Mouse (Mus musculus) megakaryocyte, adult 5-6 weeks (primary cell): ENCODE results near the gene Gm42517. TPM values are rescaled to one million over a fixed set of nuclear protein-coding genes. Genes with fewer than 3 reads are reported as not detected.

Experiments
- ATAC-seq: 2 replicates; pipeline ENCODE4 v1.8.0; 2016; ENCODE audit warnings: mild to moderate bottlenecking, inconsistent platforms; ENCODE audit not compliant: poor library complexity, severe bottlenecking
- total RNA-seq, 2 experiments: library from RNA; stranded (forward) in 1 of 2; stranded (reverse) in 1 of 2; fragments of 153-499, 151-499 nt in 1 of 2; fragments of 221-1000, 200-1000 nt in 1 of 2; gene quantifications; 2 replicates each; pipeline versions ENCODE4 v1.2.3 to v1.2.4; 2015 to 2017

Gene Gm42517
- total RNA-seq (2015) (not detected in 2 replicates), total RNA-seq (2017) (not detected in 2 replicates)

DNA sequence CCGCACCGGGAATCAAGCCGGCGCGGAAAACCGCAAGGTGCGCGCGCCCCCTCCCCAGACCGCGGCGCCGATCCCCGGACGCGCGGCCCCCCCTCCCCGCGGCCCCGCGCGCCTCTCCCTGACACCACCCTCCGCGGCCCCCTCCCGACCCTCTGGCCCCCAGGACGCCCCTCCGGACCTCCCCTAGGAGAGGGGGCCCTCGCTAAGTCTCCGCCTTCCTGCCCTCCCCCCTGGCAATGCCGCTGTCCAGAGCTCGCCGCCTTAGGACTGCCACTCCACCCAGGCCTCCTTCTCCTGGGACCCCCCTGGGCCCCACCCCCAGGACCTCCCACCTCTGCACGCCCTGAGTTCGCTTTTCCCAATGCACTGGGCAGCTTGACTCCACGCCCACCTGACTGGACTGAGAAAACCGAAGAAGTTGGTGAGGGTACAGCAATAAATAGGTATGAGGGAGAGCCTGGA is at the start of gene Gm42517:
Gene Gm42517 (minus strand): TSS at position 52 of the 462 bp plus-strand sequence.
- no peak for ATAC-seq

DNA sequence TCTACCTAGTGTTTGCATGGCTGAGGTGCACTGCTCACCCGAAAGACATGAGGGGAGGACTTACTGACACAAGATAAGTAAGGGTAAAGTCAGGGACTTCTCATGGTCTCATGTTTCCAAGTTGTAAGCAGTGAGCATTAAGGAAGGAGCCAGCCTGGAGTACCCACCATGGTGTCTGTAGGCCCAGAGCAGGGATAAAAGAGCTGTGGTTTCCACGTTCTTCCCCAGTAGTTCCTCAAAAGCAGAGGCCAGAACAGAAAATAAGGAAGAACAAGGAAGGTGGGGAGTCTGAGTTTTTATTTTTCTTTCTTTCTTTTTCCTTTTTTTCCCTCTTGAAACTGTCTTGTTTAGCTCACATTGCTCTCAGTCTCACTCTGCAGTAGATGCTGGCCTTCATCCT is 47.0 kb upstream of the Gm42517 start:
- peak; percentile 33; the same call in 1 of the 2 replicates for ATAC-seq

DNA sequence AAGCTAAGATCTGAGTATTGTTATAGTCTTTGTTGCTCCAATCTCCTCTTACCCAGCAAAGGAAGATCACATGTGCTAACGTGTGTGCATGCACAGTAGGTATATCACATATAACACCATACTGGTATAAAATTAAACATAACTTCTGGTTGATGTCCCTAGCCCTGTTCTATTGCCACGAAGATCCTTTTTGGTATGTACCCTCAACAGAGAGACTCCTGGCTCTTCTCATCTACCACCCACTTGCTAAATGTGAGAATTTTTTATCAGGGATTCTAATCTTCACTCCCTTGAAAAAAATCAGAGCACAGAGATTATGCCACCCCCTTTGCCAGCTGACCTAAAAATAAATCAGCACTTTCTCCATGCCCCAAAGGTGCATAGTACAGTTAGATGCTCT is 39.3 kb upstream of the Gm42517 start:
- ATAC-seq, result no peak

DNA sequence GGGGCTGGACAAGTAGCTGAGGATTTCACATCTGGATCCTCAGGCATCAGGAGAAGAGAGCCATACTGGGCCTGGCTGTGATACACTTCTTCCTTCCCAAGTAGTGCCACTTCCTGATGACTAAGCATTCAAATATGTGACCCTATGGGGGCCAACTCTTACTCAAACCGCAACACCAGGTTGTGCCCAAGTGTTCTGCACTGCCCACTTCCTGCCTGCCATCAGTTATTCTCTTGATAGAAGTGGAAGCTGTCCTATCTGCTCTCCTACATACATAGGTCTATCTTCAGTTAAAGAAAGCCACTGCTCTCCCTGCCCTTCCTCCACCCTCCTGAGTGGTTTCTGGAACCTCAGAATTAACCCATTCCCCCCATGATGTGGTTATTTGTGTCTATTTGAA is 37.7 kb upstream of the Gm42517 start:
- ATAC-seq, result peak; percentile 57

DNA sequence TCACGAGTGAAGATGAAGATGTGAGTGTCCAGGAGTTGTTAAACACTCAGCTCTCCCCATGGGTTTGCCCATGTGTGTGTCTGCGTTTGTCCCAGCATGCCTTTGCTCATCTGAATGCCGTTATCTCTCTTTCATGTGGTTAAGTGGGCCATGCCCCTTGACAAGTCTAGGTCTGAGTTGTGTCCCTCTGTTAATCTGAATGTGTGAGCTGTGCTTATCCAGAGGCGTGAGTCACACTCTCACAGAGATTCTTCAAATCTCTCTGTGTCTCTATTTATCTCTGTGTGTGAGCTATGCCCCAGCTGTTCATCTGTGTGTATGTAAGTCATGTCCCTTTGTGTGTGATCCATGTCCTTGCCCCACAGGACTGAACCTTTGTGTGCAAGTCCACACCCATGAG is 35.7 kb upstream of the Gm42517 start:
- no peak for ATAC-seq

DNA sequence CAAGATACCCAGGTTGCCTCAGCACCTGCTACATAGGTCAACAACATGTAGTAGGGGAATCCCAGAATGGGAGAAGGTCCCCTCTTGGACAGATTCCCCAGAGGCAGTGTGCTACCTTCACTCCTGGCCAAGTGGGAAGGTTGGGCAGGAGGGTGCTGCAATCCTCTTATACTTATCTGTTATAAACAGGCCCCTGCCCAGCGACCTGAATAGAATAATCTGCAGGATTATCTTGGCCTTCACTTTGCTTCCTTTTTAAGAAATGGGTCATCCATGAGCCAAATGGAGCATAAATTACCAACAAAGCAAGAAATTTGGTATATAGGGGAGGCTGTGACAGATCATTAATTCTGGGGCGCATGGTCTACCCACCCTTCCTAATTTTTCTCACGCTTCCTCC is 22.0 kb upstream of the Gm42517 start:
- no peak for ATAC-seq

DNA sequence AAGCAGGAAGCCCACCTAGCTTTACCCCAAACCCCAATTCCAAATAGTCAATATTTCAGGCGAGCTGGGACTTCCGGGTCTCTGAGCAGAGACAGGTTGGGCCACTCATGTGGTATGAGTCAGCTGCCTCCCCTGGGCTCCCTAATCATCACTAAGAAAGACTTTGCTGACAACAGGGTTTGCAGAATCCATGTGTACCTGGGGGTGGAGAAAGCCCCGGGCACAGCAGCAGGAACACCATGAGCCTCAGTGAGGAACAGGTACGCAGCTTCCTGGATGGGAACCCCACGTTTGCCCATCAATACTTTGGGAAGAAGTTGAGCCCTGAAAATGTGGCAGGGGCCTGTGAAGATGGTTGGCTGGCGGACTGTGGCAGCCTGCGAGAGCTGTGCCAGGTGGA is 20.5 kb upstream of the Gm42517 start, which contains the start of gene Pde6b:
Gene Pde6b (plus strand): TSS at position 191 of the 400 bp plus-strand sequence.
- no peak for ATAC-seq

DNA sequence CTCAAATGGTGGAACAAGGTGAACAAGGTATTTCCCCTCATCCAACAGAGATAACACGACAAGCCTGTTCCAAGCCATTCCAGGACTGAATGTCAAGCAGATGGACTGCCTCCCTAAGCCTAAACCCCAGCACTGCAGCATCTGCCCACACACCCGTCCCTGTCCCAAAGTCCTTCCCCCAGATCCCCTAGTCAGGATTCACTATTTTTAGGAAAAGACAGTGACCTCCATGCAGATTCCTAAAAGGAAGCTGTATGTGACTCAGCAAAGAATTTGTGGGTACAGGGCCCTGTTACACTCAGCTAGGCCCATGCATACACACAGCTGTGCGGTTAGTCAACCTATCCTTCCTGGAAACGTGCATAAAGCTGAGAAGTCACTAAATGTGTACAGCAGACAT is 18.7 kb upstream of the Gm42517 start:
- no peak for ATAC-seq

DNA sequence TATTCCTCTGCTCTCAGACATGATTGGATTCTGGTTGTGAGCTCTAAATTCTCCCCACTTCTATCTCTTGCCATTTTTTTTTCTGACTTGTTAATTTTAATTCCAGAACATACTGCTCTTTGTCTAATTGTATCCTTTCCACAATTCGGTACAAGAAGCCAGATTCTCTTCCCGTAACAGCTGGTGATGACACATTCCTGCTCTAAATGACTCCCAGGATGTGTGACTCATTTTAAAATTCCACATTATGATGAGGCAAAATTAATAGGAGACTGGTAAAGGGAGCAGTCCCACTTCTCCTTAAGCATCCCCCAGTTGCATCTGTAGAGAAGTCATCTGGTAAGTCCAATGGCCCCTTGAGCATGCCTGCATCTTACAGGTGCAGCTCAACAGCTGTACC is 17.9 kb upstream of the Gm42517 start:
- ATAC-seq, result no peak

DNA sequence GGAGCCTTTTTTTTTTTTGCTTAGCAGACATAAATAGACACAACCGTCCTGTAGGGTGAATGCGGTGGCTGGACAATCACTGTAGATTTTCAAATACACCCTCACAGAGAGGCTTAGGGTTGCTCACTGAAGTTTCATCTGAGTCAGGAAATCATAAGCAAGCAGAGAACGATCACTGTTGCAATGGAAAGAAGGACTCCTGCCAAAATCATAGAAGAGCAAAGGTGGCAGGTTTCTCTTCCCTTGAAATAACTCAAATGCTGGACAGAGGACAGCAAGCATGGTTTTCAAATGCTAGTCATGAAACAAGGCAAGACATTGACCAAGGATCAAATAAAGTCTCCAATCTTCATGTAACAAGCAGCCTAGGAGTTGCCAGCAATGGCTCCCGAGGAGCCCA is 10.6 kb upstream of the Gm42517 start:
- ATAC-seq, result no peak

DNA sequence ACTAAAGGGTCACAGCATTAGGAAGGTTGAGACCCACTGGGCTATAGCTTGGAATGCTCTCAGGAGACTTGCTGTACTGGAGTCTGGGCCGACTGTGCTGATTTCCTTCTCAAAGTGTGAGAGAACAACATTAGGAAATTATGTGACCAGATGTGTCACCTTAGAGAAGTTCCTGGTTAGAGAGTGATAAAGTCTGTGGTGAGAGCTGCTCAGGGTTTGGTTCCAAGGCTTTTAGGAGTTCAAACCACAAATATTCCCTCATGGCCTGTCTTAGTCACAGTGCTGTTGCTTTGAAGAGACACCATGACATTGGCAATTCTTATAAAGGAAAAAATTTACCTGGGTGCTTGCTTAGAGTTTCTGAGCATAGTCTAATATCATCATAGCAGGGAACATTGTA is 8.3 kb upstream of the Gm42517 start:
- ATAC-seq, result no peak

DNA sequence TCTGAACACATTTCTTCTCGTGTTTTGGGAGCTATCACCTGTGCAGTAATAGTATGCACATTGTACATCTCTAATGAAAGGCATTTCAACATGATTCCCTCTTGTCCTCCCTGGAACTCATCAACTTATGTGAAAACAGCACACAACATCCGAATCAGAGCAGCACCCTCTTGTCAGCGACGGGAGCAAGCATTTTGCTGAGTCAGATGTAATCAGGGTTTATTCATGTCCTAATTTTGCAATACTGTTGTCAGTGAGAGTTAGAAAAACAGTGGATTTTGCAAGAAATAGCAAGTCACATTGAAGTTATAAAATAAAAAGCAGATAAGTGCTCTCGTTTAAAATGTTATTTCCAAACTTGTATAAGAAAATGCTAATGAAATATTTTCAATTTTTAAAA is 6.4 kb upstream of the Gm42517 start:
- ATAC-seq, result no peak

DNA sequence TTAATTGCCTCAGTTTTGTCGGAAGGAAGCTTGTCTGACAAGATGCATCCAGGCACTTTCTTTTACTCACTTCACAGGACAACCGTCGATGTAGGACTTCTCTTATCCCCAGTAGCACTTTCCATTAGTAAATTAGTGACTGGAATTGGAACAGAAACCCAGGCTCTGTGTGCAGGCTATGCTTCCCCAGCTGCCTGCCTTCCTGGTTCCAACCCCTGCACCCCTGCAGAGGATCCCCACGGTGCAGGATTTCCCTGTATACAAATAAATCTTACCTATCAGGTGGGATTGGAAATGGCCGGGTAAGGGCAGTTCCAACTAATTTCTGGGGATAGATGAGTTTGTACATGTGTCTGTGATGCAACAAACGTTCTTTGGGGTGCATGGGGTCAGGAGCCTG is 2.2 kb upstream of the Gm42517 start:
- ATAC-seq, result no peak

DNA sequence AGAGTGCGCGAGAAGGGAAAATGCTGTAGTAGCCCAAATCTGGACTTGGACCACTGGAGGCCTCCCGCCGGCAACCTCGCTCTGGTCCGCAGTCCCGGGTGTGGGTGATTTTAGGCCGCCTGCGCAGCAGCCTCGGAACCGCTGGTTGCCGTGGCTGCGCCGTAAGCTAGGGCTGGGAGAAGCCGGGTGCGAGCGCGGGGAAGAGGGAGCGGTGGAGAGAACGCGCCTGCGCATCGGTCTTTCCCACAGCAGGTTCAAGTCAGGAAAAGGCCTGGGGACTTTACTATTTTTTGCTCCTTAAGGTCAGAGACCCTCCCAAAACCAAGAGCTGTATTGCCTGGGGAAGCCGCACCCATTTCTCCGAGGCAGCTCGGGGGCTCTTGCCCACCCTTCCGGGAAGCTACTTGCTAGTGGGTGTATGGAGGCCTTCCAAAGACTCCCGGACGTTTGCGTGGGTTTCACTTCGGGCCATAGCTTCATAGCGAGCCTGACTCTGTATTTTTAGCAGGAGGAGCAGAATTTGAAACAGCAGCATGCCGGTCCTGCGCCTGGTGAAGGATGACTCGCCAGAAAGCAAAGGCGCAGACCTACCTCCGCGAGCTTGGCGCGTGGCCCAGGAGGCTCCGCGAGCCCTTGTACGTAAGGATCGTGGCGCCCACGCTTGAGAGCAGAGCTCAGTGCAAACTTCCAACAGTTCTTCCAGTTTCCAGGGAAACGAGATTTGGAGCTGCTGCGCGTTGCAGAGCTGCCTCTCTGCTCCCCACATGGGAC is 1.3 kb upstream of the Gm42517 start:
- peak; percentile 22; the same call in 1 of the 2 replicates for ATAC-seq

DNA sequence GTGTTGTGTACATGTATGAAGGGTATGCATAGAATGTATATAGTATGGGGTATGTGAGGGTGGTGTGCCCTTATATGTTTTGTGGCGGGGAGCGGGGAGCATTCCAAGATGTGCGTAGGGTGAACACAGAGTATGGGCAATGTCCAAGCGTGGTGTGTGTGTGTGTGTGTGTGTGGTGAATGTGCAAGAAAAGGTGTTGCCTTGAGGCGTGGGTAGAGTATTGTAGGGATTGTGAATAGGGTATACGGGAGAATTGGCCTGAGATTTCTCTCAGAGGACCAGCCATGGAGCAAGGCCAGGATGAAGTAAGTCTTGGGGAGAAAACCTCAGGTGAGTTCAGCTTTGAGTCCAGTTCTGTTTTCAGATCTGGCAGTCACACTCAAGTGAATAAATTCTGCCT is 724 bp upstream of the Gm42517 start:
- no peak for ATAC-seq

DNA sequence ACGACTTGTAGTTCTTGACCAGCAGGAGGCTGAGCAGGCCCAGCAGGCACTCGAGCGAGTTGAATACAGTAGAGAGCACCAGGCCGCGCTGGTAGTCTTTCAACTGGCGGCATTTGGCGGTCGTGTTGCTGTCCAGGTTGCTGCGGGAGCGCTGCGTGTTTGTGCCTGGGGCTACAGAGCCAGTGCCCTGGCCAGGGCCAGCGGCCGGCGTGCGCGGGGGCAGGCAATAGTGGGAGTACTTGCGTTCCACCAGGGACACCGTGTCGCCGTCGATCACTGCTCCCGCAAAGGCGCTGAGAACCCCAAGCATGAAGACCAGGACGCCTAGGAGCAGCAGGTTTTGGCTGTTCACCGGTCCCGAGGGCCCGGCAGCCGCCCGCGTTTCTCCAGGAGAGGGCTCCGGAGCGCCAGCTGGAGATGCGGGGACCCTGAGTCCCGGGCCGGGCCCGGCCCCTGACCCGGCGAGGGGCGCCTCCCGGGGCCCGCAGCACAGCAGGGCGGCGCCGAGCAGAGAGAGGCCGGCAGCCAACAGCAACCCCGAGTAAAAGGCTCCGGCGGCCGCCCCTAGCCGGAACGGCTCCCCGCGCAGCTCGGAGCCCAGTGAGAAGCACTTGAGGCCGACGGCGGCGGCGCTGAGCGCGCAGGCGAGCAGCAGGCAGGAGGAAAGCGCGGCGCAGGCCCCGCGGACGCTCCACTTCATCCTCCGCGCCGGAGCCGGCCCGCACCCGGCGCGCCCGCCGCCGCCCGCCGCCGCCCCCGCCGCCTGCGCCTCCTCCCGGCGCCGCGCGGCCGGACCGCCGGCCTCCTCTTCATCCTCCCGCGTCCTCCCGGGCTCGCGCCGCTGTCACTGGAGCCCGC is 509 bp downstream of the Gm42517 start:
- no peak for ATAC-seq

DNA sequence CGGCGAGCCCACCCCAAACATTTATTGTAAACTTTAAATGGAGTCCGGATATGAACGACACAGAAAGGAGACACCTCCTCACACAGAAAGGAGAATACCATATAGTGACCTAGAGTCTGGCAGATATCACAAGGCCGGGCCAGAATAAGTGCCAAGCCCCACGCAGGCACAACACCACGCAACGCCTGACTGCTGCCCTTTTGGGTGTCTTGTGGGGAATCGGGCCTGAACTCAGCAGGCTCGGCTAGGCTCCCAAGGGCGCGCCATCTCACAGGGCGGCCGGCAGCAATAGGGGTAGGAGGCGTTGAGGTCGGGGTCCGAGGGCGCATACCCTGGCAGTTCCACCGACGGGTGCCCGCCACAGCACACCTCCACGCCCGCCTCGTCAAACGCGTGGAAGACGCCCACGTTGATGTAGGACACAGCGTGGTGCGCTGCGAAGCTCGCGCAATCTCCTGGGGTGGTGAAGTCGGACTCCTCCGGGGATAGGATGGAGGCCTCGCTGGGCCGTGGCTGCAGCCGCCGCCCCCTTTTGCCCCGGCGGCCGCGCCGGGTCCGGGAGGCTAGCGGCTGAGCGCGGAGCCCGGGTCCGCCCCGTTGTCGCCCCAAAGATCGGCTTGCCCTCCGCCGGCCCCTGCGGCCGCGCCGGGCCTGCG is 1.3 kb downstream of the Gm42517 start:
- no peak for ATAC-seq

DNA sequence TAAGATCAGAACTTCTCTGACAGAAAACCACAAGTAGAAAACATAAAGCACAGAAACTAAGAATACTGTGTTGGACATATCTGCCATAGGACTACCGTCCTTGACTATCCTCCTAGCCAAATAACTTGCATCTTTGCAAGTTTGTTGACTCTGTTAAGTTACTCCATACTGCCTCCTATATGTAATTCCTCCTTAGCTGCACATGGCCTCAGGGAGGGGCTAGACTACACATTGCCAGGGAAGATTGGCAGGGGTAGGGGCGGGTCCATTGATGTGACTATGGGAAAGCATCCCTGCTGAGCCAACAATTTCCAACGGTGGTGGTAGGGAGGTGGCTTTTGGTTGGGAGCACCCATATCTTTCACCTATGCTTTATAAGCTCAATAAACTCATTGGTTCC is 5.4 kb downstream of the Gm42517 start:
- no peak for ATAC-seq

DNA sequence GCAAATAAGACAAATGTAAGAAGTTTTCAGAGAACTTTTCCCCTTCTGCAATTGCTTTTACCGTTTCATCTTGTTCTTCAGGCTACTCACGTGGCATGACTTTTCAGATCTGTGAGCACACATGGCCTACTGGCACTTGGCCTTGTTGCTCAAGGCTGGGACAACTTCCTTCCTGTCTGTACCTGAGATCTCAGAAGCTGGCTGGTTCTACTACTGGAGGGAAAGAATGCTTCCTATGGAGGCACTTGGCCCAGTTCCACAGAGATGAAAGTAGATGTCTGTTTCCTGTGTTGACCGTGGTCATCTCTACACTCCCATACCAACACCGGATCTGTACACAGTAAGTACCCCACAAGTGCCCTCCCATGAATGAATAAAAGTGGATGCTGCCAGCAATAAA is 7.5 kb downstream of the Gm42517 start:
- ATAC-seq, result no peak

DNA sequence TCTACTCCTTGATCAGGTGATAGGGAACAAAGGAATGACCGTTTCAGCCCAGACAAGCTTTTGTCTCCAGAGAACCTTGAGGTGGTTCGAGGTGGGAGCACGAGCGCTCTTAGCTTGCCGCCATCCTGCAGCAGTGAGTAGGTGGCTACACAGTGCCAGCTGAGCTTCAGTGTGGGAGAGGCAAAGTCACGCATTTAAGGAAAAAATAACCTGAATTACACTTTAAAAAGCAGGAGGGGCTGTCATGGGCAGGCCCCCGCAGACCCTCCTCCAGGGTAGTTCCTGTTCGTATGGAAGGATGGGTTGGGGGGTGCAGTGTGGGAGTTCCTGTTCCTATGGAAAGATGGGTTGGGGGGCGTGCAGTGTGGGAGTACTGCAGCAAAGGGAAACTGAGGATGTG is 8.2 kb downstream of the Gm42517 start:
- no peak for ATAC-seq

DNA sequence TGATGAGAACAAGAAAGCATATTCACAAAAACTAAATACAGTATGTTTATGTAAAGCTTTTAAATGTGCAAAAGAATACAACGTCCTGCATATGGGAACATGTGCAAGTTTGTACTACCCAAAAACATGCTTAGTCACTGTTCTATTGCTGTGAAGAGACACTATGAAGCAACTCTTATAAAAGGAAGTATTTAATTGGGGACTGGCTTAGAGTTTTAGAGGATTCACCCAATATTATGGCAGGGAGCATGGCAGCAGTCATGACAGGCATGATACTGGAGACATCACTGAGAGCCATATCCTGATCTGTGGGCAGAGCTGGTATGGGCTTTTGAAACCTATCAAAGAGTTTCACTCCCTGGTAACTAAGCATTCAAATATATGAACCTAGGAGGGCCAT is 9.9 kb downstream of the Gm42517 start:
- ATAC-seq, result no peak
